In the genomic region with DNA sequence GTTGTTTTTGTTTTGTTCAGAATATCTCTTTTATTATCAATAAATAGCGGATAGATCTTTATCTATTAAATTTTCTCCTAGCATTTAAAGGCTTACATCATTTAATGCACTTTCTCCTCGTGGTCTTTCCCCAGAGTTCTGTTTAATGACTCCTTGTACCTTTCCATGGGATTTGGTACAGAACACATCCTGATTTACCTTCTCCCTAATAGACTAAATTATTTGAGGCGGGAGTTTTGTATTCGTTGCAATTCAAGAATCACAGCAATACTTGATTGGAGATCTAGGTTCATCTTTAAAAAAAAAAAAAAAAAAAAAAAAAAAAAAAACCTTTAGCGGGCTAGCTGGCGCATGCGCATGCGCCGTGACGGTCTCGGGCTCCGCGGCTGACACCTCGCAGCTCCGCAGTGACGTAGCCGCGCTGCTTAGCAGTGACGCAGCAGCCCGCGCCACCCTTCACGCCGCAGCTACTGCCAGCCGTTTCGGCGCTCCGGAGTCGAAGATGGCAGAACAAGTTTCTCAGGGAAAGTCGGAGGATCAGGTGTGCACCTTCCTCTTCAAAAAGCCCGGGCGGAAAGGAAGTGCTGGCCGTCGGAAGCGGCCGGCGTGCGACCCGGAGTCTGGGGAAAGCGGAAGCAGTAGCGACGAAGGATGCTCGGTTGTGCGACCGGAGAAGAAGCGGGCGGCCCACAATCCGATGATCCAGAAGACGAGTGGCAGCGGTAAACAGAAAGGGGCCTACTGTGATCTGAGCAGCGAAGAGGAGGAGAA, we compare ENCODE assay signal across 8 mouse cellular contexts. TPM values are rescaled to one million over a fixed set of nuclear protein-coding genes. Genes with fewer than 3 reads are reported as not detected.
DNase-seq lines count a peak whose midpoint lies in the region; ATAC-seq and TF ChIP-seq lines count a peak whose summit lies in the region.

A gene (plus strand): TSS at position 363 of the 771 bp plus-strand sequence.

- peaks cover 8% of the 10 kb centered on the region; the same call in 1 of the 2 replicates for H3K4me1 ChIP-seq in forebrain, embryonic 12.5 days
- H3K4me1 ChIP-seq in heart, postnatal 0 days (ENCODE audit: control insufficient read depth, insufficient read depth), result peaks cover 7% of the 10 kb centered on the region; the same call in 1 of the 2 replicates
- H3K4me1 ChIP-seq in liver, embryonic 15.5 days (replicated peaks), result peaks cover 9% of the 10 kb centered on the region
- no peaks in the 10 kb centered on the region for H3K4me1 ChIP-seq in neural tube, embryonic 11.5 days (ENCODE audit: control insufficient read depth, insufficient read depth, low read length)
- 0 out of 2 replicates have a peak, but pooled peaks cover 3% of the 10 kb centered on the region for H3K4me1 ChIP-seq in stomach, embryonic 16.5 days (ENCODE audit: control insufficient read depth, insufficient read depth, low read length)

- H3K4me2 ChIP-seq in forebrain, embryonic 12.5 days, result peak within 1 kb of the TSS; percentile 72
- H3K4me2 ChIP-seq in heart, postnatal 0 days (ENCODE audit: low read depth, low read length), result peak within 1 kb of the TSS; percentile 77
- H3K4me2 ChIP-seq in liver, embryonic 15.5 days, result peak within 1 kb of the TSS; percentile 93
- H3K4me2 ChIP-seq in neural tube, embryonic 11.5 days (ENCODE audit: low read depth), result peak within 1 kb of the TSS; percentile 77
- H3K4me2 ChIP-seq in stomach, embryonic 16.5 days (ENCODE audit: low read depth, low read length), result peak within 1 kb of the TSS; percentile 90

- peak within 1 kb of the TSS; percentile 53 for H3K4me3 ChIP-seq in forebrain, embryonic 12.5 days (replicated peaks)
- peak within 1 kb of the TSS; percentile 67 for H3K4me3 ChIP-seq in heart, postnatal 0 days (ENCODE audit: low read depth, low read length)
- H3K4me3 ChIP-seq in liver, embryonic 15.5 days (replicated peaks), result peak within 1 kb of the TSS; percentile 77
- H3K4me3 ChIP-seq in neural tube, embryonic 11.5 days (ENCODE audit: low read depth, low read length), result peak within 1 kb of the TSS; percentile 54
- H3K4me3 ChIP-seq in stomach, embryonic 16.5 days (replicated peaks; ENCODE audit: low read length), result peak within 1 kb of the TSS; percentile 68

- H3K9ac ChIP-seq in forebrain, embryonic 12.5 days, result peak within 1 kb of the TSS; percentile 68
- H3K9ac ChIP-seq in heart, postnatal 0 days (replicated peaks; ENCODE audit: low read depth, low read length), result peak within 1 kb of the TSS; percentile 62
- peak within 1 kb of the TSS; percentile 77 for H3K9ac ChIP-seq in liver, embryonic 15.5 days
- peak within 1 kb of the TSS; percentile 71 for H3K9ac ChIP-seq in neural tube, embryonic 11.5 days (ENCODE audit: low read length)
- H3K9ac ChIP-seq in stomach, embryonic 16.5 days (ENCODE audit: low read length), result peak within 1 kb of the TSS; percentile 84

- H3K27me3 ChIP-seq in forebrain, embryonic 12.5 days, result no peaks in the 10 kb centered on the region
- no peaks in the 10 kb centered on the region for H3K27me3 ChIP-seq in heart, postnatal 0 days (ENCODE audit: control insufficient read depth, insufficient read depth, low read length)
- no peaks in the 10 kb centered on the region for H3K27me3 ChIP-seq in liver, embryonic 15.5 days
- no peaks in the 10 kb centered on the region for H3K27me3 ChIP-seq in neural tube, embryonic 11.5 days (ENCODE audit: control insufficient read depth, insufficient read depth, low read length)
- no peaks in the 10 kb centered on the region for H3K27me3 ChIP-seq in stomach, embryonic 16.5 days (ENCODE audit: control insufficient read depth, insufficient read depth, low read length)

- H3K9me3 ChIP-seq in forebrain, embryonic 12.5 days, result no peaks in the 10 kb centered on the region
- no peaks in the 10 kb centered on the region for H3K9me3 ChIP-seq in heart, postnatal 0 days (replicated peaks; ENCODE audit: control insufficient read depth, low read length)
- no peaks in the 10 kb centered on the region for H3K9me3 ChIP-seq in liver, embryonic 15.5 days (replicated peaks)
- H3K9me3 ChIP-seq in neural tube, embryonic 11.5 days (ENCODE audit: control insufficient read depth, low read length), result 0 out of 2 replicates have a peak, but pooled peaks cover 2% of the 10 kb centered on the region
- no peaks in the 10 kb centered on the region for H3K9me3 ChIP-seq in stomach, embryonic 16.5 days (replicated peaks; ENCODE audit: control insufficient read depth, low read length)

- DNase-seq in c-Kit-positive CD71-positive TER-119-positive erythroid progenitor cells, embryonic 14.5 days (ENCODE audit: low spot score), result peak; percentile 87
- DNase-seq in heart, postnatal 0 days (ENCODE audit: low spot score), result peak; percentile 86
- peak; percentile 86 to 93 for DNase-seq in kidney, postnatal 36 days
- DNase-seq in neural tube, embryonic 11.5 days (ENCODE audit: low spot score), result peak; percentile 91

- no peak for TF ChIP-seq EP300 in heart, postnatal 0 days (IDR thresholded peaks at IDR 0.05; ENCODE audit: low read depth)

- 3% methylated on average over 50 of the region's 50 CpGs for WGBS in forebrain, embryonic 12.5 days
- WGBS in heart, postnatal 0 days, result 2% methylated on average over 50 of the region's 50 CpGs
- WGBS in liver, embryonic 15.5 days (ENCODE audit: insufficient replicate concordance), result 2% methylated on average over 50 of the region's 50 CpGs
- WGBS in neural tube, embryonic 11.5 days, result 3% methylated on average over 50 of the region's 50 CpGs
- 3% methylated on average over 50 of the region's 50 CpGs for WGBS in stomach, embryonic 16.5 days

- no peak for TF ChIP-seq CTCF in heart, postnatal 0 days (IDR thresholded peaks at IDR 0.05; ENCODE audit: low read depth)

- H3K27ac ChIP-seq in forebrain, embryonic 12.5 days, result peak within 1 kb of the TSS; percentile 63
- H3K27ac ChIP-seq in heart, postnatal 0 days (ENCODE audit: low read depth), result peak within 1 kb of the TSS; percentile 57
- H3K27ac ChIP-seq in liver, embryonic 15.5 days (replicated peaks), result peak within 1 kb of the TSS; percentile 93
- H3K27ac ChIP-seq in neural tube, embryonic 11.5 days (ENCODE audit: low read depth, low read length), result no peak within 1 kb of the TSS
- H3K27ac ChIP-seq in stomach, embryonic 16.5 days (ENCODE audit: low read length), result peak within 1 kb of the TSS; percentile 44; the same call in 1 of the 2 replicates

- peak; percentile 99 for ATAC-seq in CD4-positive, CD25-positive, alpha-beta regulatory T cell, adult 4 months
- ATAC-seq in forebrain, embryonic 12.5 days (ENCODE audit: low FRiP score), result peak; percentile 90
- ATAC-seq in heart, postnatal 0 days (ENCODE audit: insufficient read depth, low read depth), result peak; percentile 94
- ATAC-seq in liver, embryonic 15.5 days (ENCODE audit: insufficient read depth), result peak; percentile 95
- ATAC-seq in neural tube, embryonic 11.5 days (ENCODE audit: insufficient read depth, low FRiP score, low TSS enrichment), result peak; percentile 67; the same call in 1 of the 2 replicates
- peak; percentile 90 for ATAC-seq in stomach, embryonic 16.5 days (ENCODE audit: insufficient read depth, low FRiP score)

- H3K36me3 ChIP-seq in forebrain, embryonic 12.5 days (replicated peaks), result no peaks in the 10 kb centered on the region; the same call in 1 of the 2 replicates
- H3K36me3 ChIP-seq in heart, postnatal 0 days (replicated peaks; ENCODE audit: control insufficient read depth, insufficient read depth, low read length), result no peaks in the 10 kb centered on the region
- no peaks in the 10 kb centered on the region for H3K36me3 ChIP-seq in liver, embryonic 15.5 days (replicated peaks)
- H3K36me3 ChIP-seq in neural tube, embryonic 11.5 days (ENCODE audit: control insufficient read depth, insufficient read depth, low read length), result no peaks in the 10 kb centered on the region
- no peaks in the 10 kb centered on the region for H3K36me3 ChIP-seq in stomach, embryonic 16.5 days (ENCODE audit: control insufficient read depth, insufficient read depth, low read length)

RNA-seq across cellular contexts. Expression of the gene that starts here (rescaled TPM):
- polyA plus RNA-seq in CD4-positive, CD25-positive, alpha-beta regulatory T cell, adult 4 months (2017; shearing (Covaris generic)), result 10 to 100 TPM; 31.9 to 40.6 TPM
- polyA plus RNA-seq in forebrain, embryonic 12.5 days (2016; fragmentation: Nextera tagmentation; extraction: Ambion mirVana), result 28.7 and 29.9 TPM in 2 replicates
- 9.4 and 14.1 TPM in 2 replicates for total RNA-seq in heart, postnatal 0 days (2014; rRNA removed; ENCODE audit: low replicate concordance)
- 20.9 and 22.1 TPM in 2 replicates for polyA plus RNA-seq in heart, postnatal 0 days (2015; fragmentation: Nextera tagmentation; extraction: Ambion mirVana)
- 12.2 and 12.6 TPM in 2 replicates for polyA plus RNA-seq in liver, embryonic 15.5 days (2015; fragmentation: Nextera tagmentation; extraction: Ambion mirVana)
- 28.1 and 29.7 TPM in 2 replicates for polyA plus RNA-seq in neural tube, embryonic 11.5 days (2014; fragmentation: Nextera tagmentation; extraction: Ambion mirVana)
- 25.8 and 25.9 TPM in 2 replicates for polyA plus RNA-seq in stomach, embryonic 16.5 days (2015; fragmentation: Nextera tagmentation; extraction: Ambion mirVana)
